Mouse (Mus musculus): ENCODE data around the gene Emp3. TPM values are rescaled to one million over a fixed set of nuclear protein-coding genes. Genes with fewer than 3 reads are reported as not detected.
"Not testable (repeated sequence)": the region's sequence is repeated elsewhere in the genome, so short reads cannot be mapped to it uniquely, and the experiment has no call there.

Gene Emp3
- polyA plus RNA-seq, 1 experiment from 2014 or later, result 17.7 TPM

DNA sequence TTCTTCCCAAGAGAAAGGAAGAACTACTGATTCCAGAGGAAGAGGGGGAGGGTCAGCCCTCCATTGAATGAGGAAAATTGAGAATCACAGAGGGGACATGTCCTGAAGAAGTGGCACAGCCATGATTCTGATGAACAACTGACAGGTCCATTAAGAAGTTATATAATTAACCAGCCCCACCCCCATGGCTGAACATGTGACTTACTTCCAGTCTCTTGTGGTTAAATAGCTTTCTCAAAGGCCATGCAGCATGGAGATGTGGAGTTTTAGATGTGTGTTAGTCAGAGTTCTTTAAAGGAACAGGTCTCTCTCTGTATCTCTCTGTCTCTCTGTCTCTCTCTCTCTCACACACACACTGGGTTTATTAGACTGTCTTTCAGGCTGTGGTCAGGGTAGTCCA is 12.8 kb downstream of the Emp3 start:
- DNase-seq (ENCODE audit: low spot score), result no peak
- no peak overlapping the region for H3K4me3 ChIP-seq

GRCm38 (mm10) chr7:45906622-45907021 is 14.6 kb downstream of the Emp3 start:
- no peak for DNase-seq (ENCODE audit: low spot score)
- H3K36me3 ChIP-seq, result peaks cover 37% of the 10 kb centered on the region
- WGBS, result 93% methylated on average over 9 of the region's 9 CpGs
- no peak overlapping the region for H3K27ac ChIP-seq (replicated peaks)
- H3K9me3 ChIP-seq (replicated peaks), result 0 out of 2 replicates have a peak, but pooled peaks cover 7% of the 10 kb centered on the region
- H3K4me3 ChIP-seq, result no peak overlapping the region
- no peaks in the 10 kb centered on the region for H3K27me3 ChIP-seq (ENCODE audit: low read depth, poor library complexity, severe bottlenecking)
- H3K4me1 ChIP-seq, result no peaks in the 10 kb centered on the region

More for the DNA sequence above, 12.8 kb downstream of the Emp3 start:
- Histone ChIP-seq H3K9me3 (replicated peaks) (0 out of 2 replicates have a peak, but pooled peaks cover 7% of the 10 kb centered on the region), H3K27ac (replicated peaks) (no peak overlapping the region), H3K27me3 (ENCODE audit: low read depth, poor library complexity, severe bottlenecking) (no peaks in the 10 kb centered on the region), H3K36me3 (peaks cover 42% of the 10 kb centered on the region), H3K4me1 (no peaks in the 10 kb centered on the region)

DNA sequence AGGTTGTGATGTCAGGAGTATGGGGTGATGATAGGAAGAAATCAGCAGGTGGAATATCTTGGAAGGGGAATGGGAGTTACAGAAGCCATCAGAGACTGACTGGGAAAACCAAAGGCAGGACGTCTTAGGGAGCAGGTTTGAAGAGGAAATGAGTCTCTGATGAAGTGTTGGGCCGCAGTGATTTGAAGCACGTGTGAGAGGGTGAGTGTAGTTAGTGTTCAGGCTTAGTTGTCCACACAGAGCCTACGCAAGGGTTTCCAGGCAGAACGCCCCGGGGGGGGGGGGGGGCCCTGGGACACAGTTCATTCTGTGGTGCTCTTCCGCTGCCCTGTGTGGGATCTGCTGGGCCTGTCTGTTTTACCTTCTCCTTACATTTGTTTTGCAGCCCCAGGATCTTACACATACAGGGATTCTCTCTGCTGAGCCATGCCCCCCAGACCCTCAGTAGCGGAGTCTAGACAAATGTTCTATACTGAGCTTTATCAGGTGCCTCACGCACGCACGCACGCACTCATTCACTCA is 18.7 kb downstream of the Emp3 start:
- peak; percentile 19 for DNase-seq (ENCODE audit: low spot score)
- H3K27ac ChIP-seq (replicated peaks), result no peak overlapping the region
- 0 out of 2 replicates have a peak, but pooled peaks cover 4% of the 10 kb centered on the region for H3K9me3 ChIP-seq (replicated peaks)
- WGBS, result 86% methylated on average over 12 of the region's 12 CpGs
- peaks cover 6% of the 10 kb centered on the region for H3K4me1 ChIP-seq
- H3K27me3 ChIP-seq (ENCODE audit: low read depth, poor library complexity, severe bottlenecking), result no peaks in the 10 kb centered on the region
- peaks cover 7% of the 10 kb centered on the region for H3K36me3 ChIP-seq
- H3K4me3 ChIP-seq, result no peak overlapping the region

DNA sequence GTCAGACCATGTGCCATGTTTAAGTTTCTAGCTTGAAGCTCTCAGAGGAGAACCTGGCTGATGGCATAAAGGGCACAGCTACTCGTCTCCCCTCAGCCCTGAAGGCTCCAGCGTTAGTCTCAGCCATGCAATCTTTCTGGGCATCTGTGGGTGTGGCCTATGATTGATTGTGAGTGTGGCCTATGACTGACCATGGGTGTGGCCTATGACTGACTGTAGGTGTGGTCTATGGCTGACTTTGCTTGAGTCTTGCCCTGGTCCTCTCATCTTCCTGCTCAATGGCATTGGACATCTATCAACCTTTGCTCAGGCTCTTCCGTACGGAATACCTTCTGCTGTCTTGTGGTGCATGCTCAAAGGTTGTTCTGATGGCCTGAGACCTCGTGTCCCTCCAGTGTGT is 19.6 kb downstream of the Emp3 start:
- H3K4me3 ChIP-seq, result no peak overlapping the region
- no peak for DNase-seq (ENCODE audit: low spot score)

GRCm38 (mm10) chr7:45898125-45898524 is 23.1 kb downstream of the Emp3 start:
- H3K4me3 ChIP-seq, result peak overlapping the region; percentile 64
- H3K36me3 ChIP-seq; DNase-seq (ENCODE audit: low spot score): not testable (repeated sequence)

More for the DNA sequence above, 19.6 kb downstream of the Emp3 start:
- no peaks in the 10 kb centered on the region for H3K36me3 ChIP-seq
- 61% methylated on average over 5 of the region's 5 CpGs for WGBS
- no peaks in the 10 kb centered on the region for H3K27me3 ChIP-seq (ENCODE audit: low read depth, poor library complexity, severe bottlenecking)
- peaks cover 13% of the 10 kb centered on the region for H3K4me1 ChIP-seq
- H3K9me3 ChIP-seq (replicated peaks), result 0 out of 2 replicates have a peak, but pooled peaks cover 4% of the 10 kb centered on the region
- H3K27ac ChIP-seq (replicated peaks), result no peak overlapping the region

GRCm38 (mm10) chr7:45897258-45897757 is 23.9 kb downstream of the Emp3 start:
- peak overlapping the region; percentile 88 for H3K27ac ChIP-seq (replicated peaks)
- peaks cover 10% of the 10 kb centered on the region for H3K27me3 ChIP-seq (ENCODE audit: low read depth, poor library complexity, severe bottlenecking)
- peaks cover 17% of the 10 kb centered on the region for H3K4me1 ChIP-seq
- no peak for DNase-seq (ENCODE audit: low spot score)
- H3K9me3 ChIP-seq (replicated peaks), result no peaks in the 10 kb centered on the region
- 2% methylated on average over 19 of the region's 19 CpGs for WGBS
- H3K4me3 ChIP-seq, result peak overlapping the region; percentile 64
- H3K36me3 ChIP-seq, result no peaks in the 10 kb centered on the region

More at GRCm38 (mm10) chr7:45898125-45898524, 23.1 kb downstream of the Emp3 start:
- Histone ChIP-seq H3K27me3 (ENCODE audit: low read depth, poor library complexity, severe bottlenecking) (peaks cover 10% of the 10 kb centered on the region), H3K4me1 (peaks cover 17% of the 10 kb centered on the region)
- WGBS, result 60% methylated on average over 4 of the region's 4 CpGs
- not testable (repeated sequence) for H3K27ac ChIP-seq (replicated peaks); H3K9me3 ChIP-seq (replicated peaks)

DNA sequence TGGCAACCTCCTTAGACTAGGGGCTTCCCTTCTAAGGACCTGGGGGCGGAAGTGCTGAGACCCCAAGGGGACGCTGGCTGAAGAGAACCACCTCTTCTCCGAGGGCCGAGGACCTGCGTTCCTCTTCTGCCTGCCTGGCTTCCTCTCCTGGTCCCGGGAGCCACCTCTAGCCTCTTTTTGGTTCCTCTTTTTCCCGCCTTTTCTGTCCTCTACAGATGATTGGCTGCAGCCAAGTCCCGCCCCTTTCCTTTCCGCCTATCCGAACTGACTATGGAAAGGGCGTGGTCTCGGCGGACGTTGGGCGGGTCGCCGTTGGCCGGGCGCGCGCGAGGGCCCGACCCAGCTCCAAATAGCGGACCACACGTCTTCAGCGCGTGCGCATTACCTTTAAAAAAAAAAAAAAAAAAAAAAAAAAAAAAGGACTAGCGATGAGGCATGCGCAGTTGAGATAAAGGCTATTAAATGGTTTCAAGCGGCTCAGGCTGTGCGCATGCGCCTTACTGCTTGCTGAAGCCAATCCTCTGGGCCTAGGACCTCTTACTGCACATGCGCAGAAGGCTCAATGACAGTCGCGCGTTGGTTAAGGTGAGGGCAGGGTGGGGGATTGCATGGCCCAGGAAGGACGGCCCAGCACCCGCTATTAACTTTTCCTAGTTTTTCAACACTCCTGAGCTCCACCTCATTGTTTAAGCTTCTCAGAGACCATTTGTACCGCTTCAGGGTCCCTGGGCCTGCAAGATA is 24.5 kb downstream of the Emp3 start, which contains the start of the genes Syngr4 and Tmem143:
Gene Syngr4 (minus strand): TSS at position 198 of the 741 bp plus-strand sequence.
Gene Tmem143 (plus strand): TSS at position 425 of the 741 bp plus-strand sequence.
- H3K4me1 ChIP-seq, result peaks cover 17% of the 10 kb centered on the region
- H3K9me3 ChIP-seq (replicated peaks), result no peaks in the 10 kb centered on the region
- H3K36me3 ChIP-seq, result no peaks in the 10 kb centered on the region
- WGBS, result 1% methylated on average over 40 of the region's 40 CpGs
- peak within 1 kb of the TSS; percentile 88 for H3K27ac ChIP-seq (replicated peaks)
- peaks cover 10% of the 10 kb centered on the region for H3K27me3 ChIP-seq (ENCODE audit: low read depth, poor library complexity, severe bottlenecking)
- H3K4me3 ChIP-seq, result peak within 1 kb of the TSS; percentile 64
- DNase-seq (ENCODE audit: low spot score), result peak; percentile 95

- H3K9me3 ChIP-seq (replicated peaks), result no peaks in the 10 kb centered on the region
- 76% methylated on average over 6 of the region's 6 CpGs for WGBS
- no peak for DNase-seq (ENCODE audit: low spot score)
- peak overlapping the region; percentile 81 for H3K27ac ChIP-seq (replicated peaks)
- peaks cover 10% of the 10 kb centered on the region for H3K27me3 ChIP-seq (ENCODE audit: low read depth, poor library complexity, severe bottlenecking)
- peaks cover 17% of the 10 kb centered on the region for H3K4me1 ChIP-seq
- peak overlapping the region; percentile 64 for H3K4me3 ChIP-seq
- no peaks in the 10 kb centered on the region for H3K36me3 ChIP-seq
Observed at GRCm38 (mm10) chr7:45895931-45896516, 25.2 kb downstream of the Emp3 start.

GRCm38 (mm10) chr7:45892651-45893050 is 28.6 kb downstream of the Emp3 start:
- WGBS, result 94% methylated on average over 2 of the region's 2 CpGs
- no peaks in the 10 kb centered on the region for H3K36me3 ChIP-seq
- peaks cover 12% of the 10 kb centered on the region for H3K4me1 ChIP-seq
- no peak overlapping the region for H3K4me3 ChIP-seq
- no peaks in the 10 kb centered on the region for H3K9me3 ChIP-seq (replicated peaks)
- H3K27ac ChIP-seq (replicated peaks), result no peak overlapping the region
- DNase-seq (ENCODE audit: low spot score), result no peak
- H3K27me3 ChIP-seq (ENCODE audit: low read depth, poor library complexity, severe bottlenecking), result peaks cover 10% of the 10 kb centered on the region

- H3K9me3 ChIP-seq (replicated peaks), result no peaks in the 10 kb centered on the region
- H3K27ac ChIP-seq (replicated peaks), result no peak overlapping the region
- no peak overlapping the region for H3K4me3 ChIP-seq
- no peak for DNase-seq (ENCODE audit: low spot score)
- no peaks in the 10 kb centered on the region for H3K27me3 ChIP-seq (ENCODE audit: low read depth, poor library complexity, severe bottlenecking)
- H3K36me3 ChIP-seq, result peaks cover 36% of the 10 kb centered on the region
- 64% methylated on average over 3 of the region's 3 CpGs for WGBS
- no peaks in the 10 kb centered on the region for H3K4me1 ChIP-seq
Observed at GRCm38 (mm10) chr7:45887246-45887645, 34.0 kb downstream of the Emp3 start.

- Histone ChIP-seq H3K27ac (replicated peaks) (no peak overlapping the region), H3K27me3 (ENCODE audit: low read depth, poor library complexity, severe bottlenecking) (no peaks in the 10 kb centered on the region), H3K4me3 (no peak overlapping the region), H3K4me1 (no peaks in the 10 kb centered on the region), H3K9me3 (replicated peaks) (no peaks in the 10 kb centered on the region), H3K36me3 (peaks cover 98% of the 10 kb centered on the region)
- 93% methylated on average over 2 of the region's 2 CpGs for WGBS
- DNase-seq (ENCODE audit: low spot score), result no peak
Observed at GRCm38 (mm10) chr7:45881011-45881410, 40.2 kb downstream of the Emp3 start.

GRCm38 (mm10) chr7:45880531-45880930 is 40.7 kb downstream of the Emp3 start:
- WGBS, result 95% methylated on average over 4 of the region's 4 CpGs
- H3K27ac ChIP-seq (replicated peaks), result no peak overlapping the region
- H3K4me3 ChIP-seq, result no peak overlapping the region
- no peaks in the 10 kb centered on the region for H3K27me3 ChIP-seq (ENCODE audit: low read depth, poor library complexity, severe bottlenecking)
- no peaks in the 10 kb centered on the region for H3K9me3 ChIP-seq (replicated peaks)
- DNase-seq (ENCODE audit: low spot score), result no peak
- peaks cover 100% of the 10 kb centered on the region for H3K36me3 ChIP-seq
- H3K4me1 ChIP-seq, result no peaks in the 10 kb centered on the region
